Mouse (Mus musculus) intestine, embryonic 14.5 days (tissue): ENCODE results near the gene Coro1c. TPM values are rescaled to one million over a fixed set of nuclear protein-coding genes. Genes with fewer than 3 reads are reported as not detected.

Experiments used
- ATAC-seq: fragments of 200-750 bp; cut with Nextera tagmentation; replicated peaks from 2 replicates; pipeline ENCODE4 v1.8.0; 2017; ENCODE audit warnings: low read depth, moderate number of reproducible peaks, moderate TSS enrichment, moderate library complexity; ENCODE audit not compliant: low FRiP score, low TSS enrichment
- DNase-seq: peaks from one replicate; pipeline ENCODE4 v3.0.0-alpha.2; 2018; ENCODE audit warnings: low spot score
- H3K27ac ChIP-seq: fragments of 300-500 bp; sonication (generic); 2 replicates; pipeline ENCODE4 v1.5.1; 2014; ENCODE audit warnings: low read depth, mild to moderate bottlenecking, control low read depth
- H3K27me3 ChIP-seq: fragments of 300-500 bp; sonication (generic); replicated peaks from 2 replicates; pipeline ENCODE4 v1.6.1; 2014; ENCODE audit warnings: low read length, control low read depth; ENCODE audit not compliant: control insufficient read depth, insufficient read depth
- H3K36me3 ChIP-seq: fragments of 300-500 bp; sonication (generic); 2 replicates; pipeline ENCODE4 v1.6.1; 2014; ENCODE audit warnings: low read length, control low read depth; ENCODE audit not compliant: control insufficient read depth, insufficient read depth
- H3K4me1 ChIP-seq: fragments of 300-500 bp; sonication (generic); replicated peaks from 2 replicates; pipeline ENCODE4 v1.6.1; 2014; ENCODE audit warnings: low read length, control low read depth, mixed read lengths; ENCODE audit not compliant: control insufficient read depth, insufficient read depth
- H3K4me2 ChIP-seq: fragments of 300-500 bp; sonication (generic); 2 replicates; pipeline ENCODE4 v1.6.1; 2014; ENCODE audit warnings: low read length
- H3K4me3 ChIP-seq: fragments of 300-500 bp; sonication (generic); 2 replicates; pipeline ENCODE4 v1.5.1; 2014; ENCODE audit warnings: low read depth, low read length, control low read depth, mixed read lengths
- H3K9ac ChIP-seq: fragments of 300-500 bp; sonication (generic); 2 replicates; pipeline ENCODE4 v1.6.1; 2014; ENCODE audit warnings: mild to moderate bottlenecking, low read length
- H3K9me3 ChIP-seq: fragments of 300-500 bp; sonication (generic); 2 replicates; pipeline ENCODE4 v1.6.1; 2016; ENCODE audit warnings: low read length, control low read depth; ENCODE audit not compliant: control insufficient read depth
- WGBS: fragments of 180-500 bp; shearing (Covaris S2); extraction: QIAGEN DNeasy Blood & Tissue Kit; methylation state at CpG from one replicate; pipeline ENCODE4 v1.1.7; 2014; 5-methylcytosine and 5-hydroxymethylcytosine counted together
- polyA plus RNA-seq: library from polyadenylated mRNA; unstranded; fragments of >200 nt; fragmentation: Nextera tagmentation; extraction: Ambion mirVana; gene quantifications from 2 replicates; pipeline ENCODE4 v1.2.1, GENCODE M21; 2014

The Coro1c gene
- polyA plus RNA-seq, 1 experiment from 2014 or later: 185 TPM

GRCm38 (mm10) chr5:113850680-113851230 is 57.8 kb downstream of the Coro1c start:
- Histone ChIP-seq H3K9ac (no peak overlapping the region), H3K27ac (no peak overlapping the region), H3K9me3 (no peaks in the 10 kb centered on the region), H3K4me1 (0 out of 2 replicates have a peak, but pooled peaks cover 2% of the 10 kb centered on the region), H3K4me3 (no peak overlapping the region), H3K27me3 (no peaks in the 10 kb centered on the region), H3K36me3 (peaks cover 70% of the 10 kb centered on the region), H3K4me2 (no peak overlapping the region)
- DNase-seq (no peak), ATAC-seq (no peak)
- 86% methylated on average over 8 of the region's 8 CpGs for WGBS

DNA sequence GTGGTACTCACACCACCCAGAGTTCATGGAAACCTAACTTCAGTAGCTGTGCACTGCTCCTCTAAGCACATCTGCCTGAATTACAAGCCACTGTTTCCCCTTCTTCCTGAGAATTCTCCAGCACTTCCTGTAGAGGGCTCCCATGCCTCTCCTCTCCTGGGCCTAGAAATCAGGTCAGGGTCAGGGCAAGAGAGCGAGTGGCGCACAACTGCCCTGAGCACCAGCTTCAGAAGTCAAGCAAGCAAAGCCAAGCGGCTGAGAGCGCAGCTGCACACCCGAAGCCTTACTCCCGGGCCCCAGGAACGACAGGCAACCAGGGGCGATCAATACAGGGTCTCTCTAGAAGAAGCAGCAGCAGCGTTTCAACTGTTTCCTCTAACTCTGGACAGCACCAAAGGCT is 60.9 kb downstream of the Coro1c start:
- H3K9me3 ChIP-seq: no peaks in the 10 kb centered on the region
- no peaks in the 10 kb centered on the region for H3K4me1 ChIP-seq
- no peak for ATAC-seq
- no peak overlapping the region for H3K27ac ChIP-seq
- WGBS: 83% methylated on average over 9 of the region's 9 CpGs
- H3K4me2 ChIP-seq: no peak overlapping the region
- H3K36me3 ChIP-seq: peaks cover 95% of the 10 kb centered on the region
- no peak overlapping the region for H3K4me3 ChIP-seq
- no peak overlapping the region for H3K9ac ChIP-seq
- H3K27me3 ChIP-seq: no peaks in the 10 kb centered on the region
- no peak for DNase-seq

- DNase-seq (no peak), ATAC-seq (no peak)
- no peaks in the 10 kb centered on the region for H3K9me3 ChIP-seq
- no peak overlapping the region for H3K27ac ChIP-seq
- H3K4me3 ChIP-seq: no peak overlapping the region
- no peaks in the 10 kb centered on the region for H3K27me3 ChIP-seq
- WGBS: 89% methylated on average over 8 of the region's 8 CpGs
- no peak overlapping the region for H3K4me2 ChIP-seq
- H3K4me1 ChIP-seq: peaks cover 4% of the 10 kb centered on the region; the same call in 1 of the 2 replicates
- no peak overlapping the region for H3K9ac ChIP-seq
- peaks cover 93% of the 10 kb centered on the region for H3K36me3 ChIP-seq
These were observed 61.9 kb downstream of the Coro1c start for GRCm38 (mm10) chr5:113846656-113847055.

GRCm38 (mm10) chr5:113845627-113846026 is 62.9 kb downstream of the Coro1c start:
- Histone ChIP-seq H3K27ac (no peak overlapping the region), H3K36me3 (peaks cover 83% of the 10 kb centered on the region), H3K9ac (no peak overlapping the region), H3K4me1 (peaks cover 5% of the 10 kb centered on the region; the same call in 1 of the 2 replicates), H3K9me3 (no peaks in the 10 kb centered on the region), H3K4me2 (no peak overlapping the region), H3K4me3 (no peak overlapping the region), H3K27me3 (no peaks in the 10 kb centered on the region)
- WGBS: 85% methylated on average over 8 of the region's 8 CpGs
- no peak for DNase-seq
- no peak for ATAC-seq

DNA sequence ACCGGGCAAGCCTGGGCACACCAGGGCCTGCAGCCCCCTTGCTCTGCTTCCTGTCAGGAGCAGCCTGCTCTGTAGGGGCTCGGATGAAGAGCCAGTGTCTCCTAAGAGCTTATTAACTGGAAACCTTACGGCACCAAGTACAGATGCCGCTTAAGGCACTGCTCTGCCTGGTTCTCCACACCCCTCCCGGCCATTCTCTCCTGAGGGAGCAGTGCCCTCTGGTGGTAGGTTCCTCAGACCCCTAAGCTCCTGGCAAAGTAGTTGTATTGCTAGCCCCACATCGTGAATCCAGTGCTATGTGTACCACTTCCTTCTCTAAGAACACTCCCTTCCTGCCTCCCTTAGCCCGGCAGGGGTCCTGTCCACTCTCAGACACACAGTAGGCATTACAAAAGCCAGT is 63.8 kb downstream of the Coro1c start:
- H3K4me3 ChIP-seq: no peak overlapping the region
- 58% methylated on average over 7 of the region's 7 CpGs for WGBS
- no peak overlapping the region for H3K9ac ChIP-seq
- peaks cover 83% of the 10 kb centered on the region for H3K36me3 ChIP-seq
- no peak overlapping the region for H3K4me2 ChIP-seq
- no peaks in the 10 kb centered on the region for H3K27me3 ChIP-seq
- H3K27ac ChIP-seq: peak overlapping the region; percentile 27; the same call in 1 of the 2 replicates
- DNase-seq: peak; percentile 71
- no peak for ATAC-seq
- H3K9me3 ChIP-seq: no peaks in the 10 kb centered on the region
- H3K4me1 ChIP-seq: peaks cover 5% of the 10 kb centered on the region; the same call in 1 of the 2 replicates

DNA sequence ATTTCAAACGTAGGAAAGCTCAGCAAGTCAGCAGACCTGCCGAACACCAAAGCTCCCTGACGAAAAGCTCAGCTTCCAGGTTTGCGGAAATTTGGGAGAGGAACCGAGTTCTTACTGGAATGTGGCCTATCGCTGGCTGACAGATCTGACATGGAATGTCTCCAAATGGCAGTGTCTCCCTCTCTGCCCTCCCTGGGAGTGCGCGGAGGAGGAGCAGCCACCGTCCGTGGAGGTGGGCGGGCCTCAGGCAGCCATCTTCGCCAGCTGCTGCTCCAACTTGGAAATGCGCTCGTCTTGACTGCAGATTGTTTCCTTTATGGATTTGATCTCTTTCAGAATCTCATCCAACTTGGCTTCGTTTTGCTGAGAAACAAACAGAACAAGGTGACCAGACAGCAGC is 64.5 kb downstream of the Coro1c start:
- WGBS: 70% methylated on average over 15 of the region's 15 CpGs
- ATAC-seq (no peak), DNase-seq (no peak)
- Histone ChIP-seq H3K4me1 (peaks cover 5% of the 10 kb centered on the region; the same call in 1 of the 2 replicates), H3K4me2 (no peak overlapping the region), H3K9me3 (no peaks in the 10 kb centered on the region), H3K4me3 (no peak overlapping the region), H3K36me3 (peaks cover 78% of the 10 kb centered on the region), H3K9ac (no peak overlapping the region), H3K27ac (peak overlapping the region; percentile 27; the same call in 1 of the 2 replicates), H3K27me3 (no peaks in the 10 kb centered on the region)

DNA sequence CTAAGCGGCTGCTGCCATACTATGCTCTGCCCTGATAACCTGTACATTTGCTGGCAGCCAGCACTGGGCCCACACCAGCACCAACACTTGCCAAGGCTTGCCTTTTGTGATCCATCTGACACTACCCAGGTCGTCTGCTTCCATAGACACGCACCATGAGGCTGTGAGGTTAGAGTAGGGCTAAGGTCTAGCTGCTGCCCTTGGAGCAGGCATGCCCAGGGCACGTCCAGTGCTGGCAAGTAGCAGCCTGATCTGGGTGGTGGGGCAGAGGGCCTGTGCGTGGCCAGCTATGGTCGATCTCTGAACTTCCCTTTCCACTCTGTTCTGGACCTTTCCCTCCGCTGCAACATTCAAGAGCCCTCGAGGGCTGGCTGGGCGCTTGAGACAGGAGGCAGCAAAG is 65.7 kb downstream of the Coro1c start:
- peaks cover 5% of the 10 kb centered on the region; the same call in 1 of the 2 replicates for H3K4me1 ChIP-seq
- H3K27me3 ChIP-seq: no peaks in the 10 kb centered on the region
- H3K27ac ChIP-seq: no peak overlapping the region
- H3K36me3 ChIP-seq: peaks cover 68% of the 10 kb centered on the region
- no peak overlapping the region for H3K4me3 ChIP-seq
- H3K4me2 ChIP-seq: no peak overlapping the region
- DNase-seq: no peak
- WGBS: 90% methylated on average over 9 of the region's 9 CpGs
- H3K9ac ChIP-seq: no peak overlapping the region
- ATAC-seq: no peak
- no peaks in the 10 kb centered on the region for H3K9me3 ChIP-seq

- ATAC-seq: no peak
- WGBS: 83% methylated on average over 9 of the region's 9 CpGs
- Histone ChIP-seq H3K4me2 (no peak overlapping the region), H3K4me1 (peaks cover 5% of the 10 kb centered on the region; the same call in 1 of the 2 replicates), H3K27ac (0 out of 2 replicates have a peak overlapping the region, but pooled peaks have one; percentile 7), H3K9ac (no peak overlapping the region), H3K4me3 (no peak overlapping the region), H3K9me3 (no peaks in the 10 kb centered on the region), H3K27me3 (no peaks in the 10 kb centered on the region), H3K36me3 (peaks cover 61% of the 10 kb centered on the region)
- DNase-seq: no peak
These were observed 66.3 kb downstream of the Coro1c start for GRCm38 (mm10) chr5:113842244-113842643.
